Mouse (Mus musculus) ovary, postnatal 10 days (tissue): ENCODE data around the gene 1700001J03Rik.
A peak's percentile ranks its signal among the peaks of the same experiment; 100 is the strongest.
"Not testable (repeated sequence)": the region's sequence is repeated elsewhere in the genome, so short reads cannot be mapped to it uniquely, and the experiment has no call there.

Source experiments
- DNase-seq: peaks from one replicate; pipeline ENCODE4 v3.0.0; 2022; ENCODE audit warnings: low spot score

Gene 1700001J03Rik

DNA sequence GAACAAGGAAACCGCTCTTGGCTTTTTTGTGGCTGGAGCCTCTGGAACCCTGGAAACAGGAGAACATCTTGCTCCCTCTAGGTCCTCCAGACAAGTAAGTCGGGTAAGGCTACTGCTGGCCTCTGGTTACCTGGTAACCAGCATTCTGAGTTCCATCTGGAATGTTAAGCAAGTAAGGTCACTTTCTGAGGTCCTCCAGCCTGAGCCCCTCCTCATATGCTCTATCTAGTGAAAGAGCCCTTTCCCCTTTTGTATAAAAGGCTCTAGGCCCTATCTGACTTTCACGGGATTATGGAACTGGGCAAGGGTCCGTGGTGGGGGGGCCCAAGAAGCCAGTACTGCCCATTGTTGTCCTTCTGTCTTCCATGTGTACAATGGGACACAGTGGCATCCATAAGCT is at the start of gene 1700001J03Rik:
TSS of gene 1700001J03Rik (minus strand) at position 101 of the 400 bp plus-strand sequence.
- not testable (repeated sequence) for DNase-seq

DNA sequence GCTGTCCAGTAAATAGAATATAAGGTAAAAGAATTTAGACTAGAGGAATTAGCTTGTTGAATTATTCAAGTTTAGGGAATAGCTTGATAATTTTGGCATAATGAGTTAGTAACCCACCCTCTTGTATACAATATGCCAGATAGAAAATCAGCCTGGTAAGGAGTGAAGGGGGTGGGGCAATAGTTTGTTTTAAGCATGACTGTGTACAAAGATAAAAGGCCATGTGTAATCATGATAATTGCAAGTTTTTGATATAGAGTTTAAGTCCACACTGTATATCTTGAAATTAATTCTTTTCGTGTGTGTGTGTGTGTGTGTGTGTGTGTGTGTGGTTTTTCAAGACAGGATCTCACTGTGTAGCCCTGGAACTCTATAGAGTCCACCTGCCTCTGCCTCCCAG is 49.2 kb upstream of the 1700001J03Rik start:
- no peak for DNase-seq

DNA sequence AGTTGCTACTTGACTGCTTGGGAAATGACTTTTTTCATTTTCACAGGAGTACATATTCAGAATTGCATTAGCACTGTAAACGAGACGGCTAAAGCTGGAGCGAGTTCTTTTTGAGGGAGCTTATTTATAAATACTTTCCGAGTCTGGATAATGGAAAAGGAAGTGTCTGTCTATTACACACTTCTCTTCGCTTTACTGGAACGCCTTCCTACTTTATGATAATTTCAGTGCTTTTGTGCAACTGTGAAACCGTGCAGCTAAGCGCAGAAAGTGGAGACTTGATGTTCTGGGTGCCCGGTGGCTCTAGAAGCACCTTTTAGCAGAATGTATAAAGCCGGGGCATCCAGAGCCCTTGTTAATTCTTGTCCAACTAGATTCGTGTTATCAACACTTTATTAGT is 47.7 kb upstream of the 1700001J03Rik start:
- DNase-seq = no peak

DNA sequence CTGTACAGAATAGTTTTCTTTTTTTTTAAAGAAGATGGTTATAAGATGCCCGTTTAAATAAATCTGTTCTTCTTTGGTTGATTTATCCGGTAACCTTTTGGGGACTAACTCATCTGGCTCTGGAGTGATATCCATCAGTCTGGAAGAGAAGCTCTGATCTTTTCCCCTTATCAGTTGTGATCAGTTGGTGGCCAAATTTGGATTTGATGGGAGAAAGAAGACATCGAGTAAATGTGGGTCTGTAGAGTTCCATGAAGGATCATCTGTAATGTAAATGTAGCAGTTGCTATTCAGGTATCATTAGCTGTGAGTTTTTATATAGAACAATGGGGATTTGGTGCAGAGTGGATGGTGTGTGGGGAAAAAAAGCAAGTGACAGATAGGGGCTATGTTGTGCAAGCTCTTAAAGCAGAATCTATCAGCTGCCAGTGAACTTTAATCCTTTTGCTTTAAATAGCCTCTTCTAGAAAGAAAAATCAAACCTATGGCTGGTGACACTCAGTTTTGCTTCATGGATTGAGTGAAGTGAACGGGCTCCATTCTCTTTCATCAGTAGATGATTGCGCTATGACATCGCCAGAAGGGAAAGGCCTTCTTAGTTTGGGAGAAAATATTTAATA is 47.1 kb upstream of the 1700001J03Rik start:
- DNase-seq = no peak

DNA sequence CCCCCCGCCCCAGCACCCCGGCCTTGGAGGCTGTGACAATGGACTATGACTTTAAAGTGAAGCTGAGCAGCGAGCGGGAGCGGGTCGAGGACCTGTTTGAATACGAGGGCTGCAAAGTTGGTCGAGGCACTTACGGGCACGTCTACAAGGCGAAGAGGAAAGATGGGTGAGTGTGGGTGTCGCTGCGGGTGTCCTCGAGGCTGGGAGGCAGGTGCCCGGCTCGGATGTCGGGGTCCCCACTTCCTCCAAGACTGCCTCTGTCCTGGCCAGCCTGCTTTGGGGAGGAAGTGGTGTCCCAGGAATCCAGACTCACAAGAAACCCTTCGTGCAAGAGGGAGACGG is 46.5 kb upstream of the 1700001J03Rik start:
- DNase-seq = peak; percentile 22

DNA sequence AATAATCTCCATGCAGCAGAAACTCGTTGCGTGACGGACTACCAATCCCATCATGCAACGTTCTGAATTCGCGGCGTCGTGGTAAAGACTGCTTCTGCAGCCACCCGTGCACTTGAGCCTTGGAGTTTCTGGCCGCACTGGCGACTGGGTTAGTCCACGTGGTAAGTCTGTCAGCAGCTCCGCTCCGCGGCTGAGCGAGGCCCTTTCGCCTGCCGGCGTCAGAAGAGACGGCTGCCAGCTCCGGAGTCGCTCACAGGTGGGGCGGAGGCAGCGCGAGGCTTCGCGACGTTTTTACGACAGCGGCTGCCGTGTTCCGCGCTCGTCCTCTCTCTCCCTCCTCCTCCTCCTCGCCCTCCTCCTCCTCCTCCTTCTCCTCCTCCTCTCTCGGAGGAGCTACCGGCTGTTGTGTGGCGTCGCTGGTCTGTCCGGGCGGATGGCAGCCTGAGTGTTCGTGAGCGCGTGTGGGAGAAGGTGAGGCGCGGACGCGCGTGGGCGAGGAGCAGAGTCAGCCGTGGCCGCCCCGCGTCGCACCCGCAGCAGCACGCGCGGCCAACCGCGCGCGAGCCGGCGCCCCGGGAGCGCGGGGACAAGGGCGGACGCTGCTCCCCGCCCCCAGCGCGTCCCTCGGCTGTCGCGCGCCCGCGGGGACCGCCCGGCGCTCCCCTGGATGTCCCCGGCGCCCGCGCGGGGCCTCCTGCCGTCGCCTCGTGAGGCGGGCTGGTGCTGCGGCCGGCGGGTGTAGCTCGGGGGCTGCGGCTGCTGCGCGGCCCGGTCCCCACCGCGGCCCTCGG is 46.0 kb upstream of the 1700001J03Rik start, which contains the start of gene Cdk8:
TSS of gene Cdk8 (plus strand) at position 367 of the 791 bp plus-strand sequence.
- DNase-seq = peak; percentile 77

DNA sequence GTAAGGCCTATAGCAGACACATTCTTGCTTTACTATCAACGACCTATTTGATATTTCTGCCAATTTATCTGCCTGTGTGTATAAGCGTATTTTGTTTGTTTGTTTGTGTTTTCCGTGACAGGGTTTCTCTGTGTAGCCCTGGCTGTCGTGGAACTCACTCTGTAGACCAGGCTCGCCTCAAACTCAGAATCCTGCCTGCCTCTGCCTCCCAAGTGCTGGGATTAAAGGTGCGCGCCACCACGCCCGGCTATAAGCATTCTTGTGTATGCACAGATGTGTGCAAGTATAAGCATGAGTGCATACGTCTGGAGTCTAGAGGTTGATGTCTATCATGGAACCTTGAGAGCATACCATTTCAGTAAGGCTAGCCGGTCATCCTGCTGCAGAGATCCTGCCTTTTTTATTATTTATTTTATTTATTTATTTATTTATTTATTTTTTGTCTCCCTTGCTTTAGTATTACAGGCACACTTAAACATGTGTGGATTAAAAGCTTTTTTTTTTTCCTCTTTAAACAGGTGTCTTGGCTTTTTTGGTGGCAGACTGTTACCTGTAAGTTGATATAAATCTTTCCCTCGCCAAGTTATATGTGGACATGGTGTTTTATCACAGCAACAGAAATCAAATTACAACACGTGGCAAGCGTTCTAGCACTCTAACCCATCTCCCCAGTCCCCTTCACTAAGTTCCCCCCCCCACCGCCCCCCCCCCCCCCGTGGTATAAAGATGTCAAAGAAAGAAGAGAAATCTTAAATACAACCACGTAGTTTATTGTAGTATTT is 45.0 kb upstream of the 1700001J03Rik start:
- DNase-seq = no peak

DNA sequence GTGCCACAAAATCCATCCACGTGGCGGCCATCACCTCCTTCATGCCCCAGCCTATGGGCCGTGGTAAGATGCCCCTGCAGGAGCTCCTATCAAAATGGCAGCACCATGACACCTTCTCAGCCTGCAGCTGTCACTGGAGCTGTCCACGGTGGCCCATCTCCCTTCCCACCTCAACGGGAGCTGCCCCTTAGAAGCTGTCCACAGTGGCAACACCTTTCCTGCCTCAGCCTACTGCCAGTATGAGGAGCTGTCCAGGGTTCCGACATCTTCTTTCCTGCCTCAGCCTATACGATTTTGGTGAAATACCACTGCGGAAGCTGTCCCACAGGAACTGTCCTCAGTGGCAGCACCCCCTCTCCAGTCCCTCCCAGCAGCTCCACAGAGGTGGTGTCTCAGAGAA is 42.4 kb upstream of the 1700001J03Rik start:
- DNase-seq = no peak

DNA sequence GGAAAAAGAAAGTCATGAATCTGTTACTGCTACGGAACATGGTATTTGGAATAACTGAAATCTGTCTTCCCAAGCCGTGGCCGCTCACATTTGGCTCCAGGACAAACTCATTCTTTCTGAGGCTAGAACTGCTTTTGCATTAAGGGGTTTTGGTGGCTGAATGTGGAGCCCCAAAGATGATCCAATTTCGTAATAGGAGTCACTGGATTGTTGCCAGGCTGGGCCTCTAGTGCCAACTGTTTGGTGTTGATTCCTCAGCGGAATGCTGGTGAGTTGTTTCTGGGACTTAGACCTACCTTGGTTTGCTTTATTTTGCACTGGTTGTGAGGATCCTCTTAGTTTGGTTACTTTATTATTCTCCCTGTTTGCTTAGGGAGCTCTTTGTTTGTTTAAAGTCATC is 38.7 kb upstream of the 1700001J03Rik start:
- DNase-seq = no peak

DNA sequence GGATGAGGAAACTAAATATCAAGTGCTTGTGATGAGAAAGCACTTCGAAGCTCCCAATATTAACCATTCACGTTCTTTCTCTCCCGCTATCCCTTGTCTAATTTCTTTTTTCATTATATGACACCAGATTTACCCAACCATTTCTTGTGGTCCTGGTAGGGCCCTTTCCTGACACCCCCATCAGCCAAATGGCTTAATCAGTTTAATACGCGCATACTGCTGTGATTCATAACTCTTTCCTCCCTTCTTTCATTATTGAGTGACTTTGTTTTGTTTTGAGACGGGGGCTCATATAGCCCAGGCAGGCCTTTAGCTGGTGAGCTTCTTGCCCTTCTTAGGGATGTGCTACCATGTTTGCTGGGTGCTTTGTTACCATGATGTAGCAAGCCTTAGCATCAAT is 36.6 kb upstream of the 1700001J03Rik start:
- no peak for DNase-seq

DNA sequence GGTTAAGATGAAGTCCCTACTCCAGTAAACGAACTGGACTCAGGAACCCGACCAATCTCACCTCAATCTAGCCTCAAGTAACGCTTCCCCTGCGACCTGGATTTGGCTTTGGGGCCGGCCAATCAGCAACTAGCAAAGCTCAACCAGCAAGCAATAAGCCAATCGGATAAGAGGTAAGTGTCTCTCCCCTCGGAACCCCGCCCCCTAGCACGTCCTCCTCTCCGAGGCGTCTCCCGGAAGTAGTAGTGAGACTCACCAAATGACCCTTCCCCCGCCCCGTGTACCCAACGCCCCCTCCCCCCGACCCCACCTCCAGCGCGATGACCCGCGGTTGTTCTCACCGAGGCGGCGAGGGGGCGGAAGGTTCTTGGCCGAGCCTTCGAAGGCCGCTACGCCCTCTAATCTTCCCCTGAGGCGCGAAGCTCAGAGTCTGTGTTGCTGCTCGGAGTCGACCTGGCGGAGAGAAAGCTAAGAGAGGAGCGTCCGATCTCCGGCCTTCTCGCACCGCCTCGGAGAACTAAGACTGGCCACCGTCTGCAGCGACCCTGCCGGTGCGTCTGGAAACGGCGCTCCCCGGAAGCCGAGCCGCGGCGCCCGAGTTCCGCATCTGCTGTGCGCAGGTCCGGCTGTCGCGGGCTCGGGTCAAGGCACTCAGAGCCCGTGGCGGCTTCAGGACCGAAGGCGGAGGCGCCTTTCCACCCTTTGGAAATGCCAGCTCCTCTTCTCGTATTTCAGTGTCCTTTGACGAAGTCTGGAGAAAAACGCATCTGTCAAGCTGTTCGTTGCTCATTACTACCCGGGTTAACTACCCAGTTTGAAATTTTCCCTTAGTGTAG is 36.0 kb upstream of the 1700001J03Rik start, which contains the start of gene Rnf6:
TSS of gene Rnf6 (minus strand) at position 677 of the 836 bp plus-strand sequence.
- DNase-seq = peak; percentile 70

DNA sequence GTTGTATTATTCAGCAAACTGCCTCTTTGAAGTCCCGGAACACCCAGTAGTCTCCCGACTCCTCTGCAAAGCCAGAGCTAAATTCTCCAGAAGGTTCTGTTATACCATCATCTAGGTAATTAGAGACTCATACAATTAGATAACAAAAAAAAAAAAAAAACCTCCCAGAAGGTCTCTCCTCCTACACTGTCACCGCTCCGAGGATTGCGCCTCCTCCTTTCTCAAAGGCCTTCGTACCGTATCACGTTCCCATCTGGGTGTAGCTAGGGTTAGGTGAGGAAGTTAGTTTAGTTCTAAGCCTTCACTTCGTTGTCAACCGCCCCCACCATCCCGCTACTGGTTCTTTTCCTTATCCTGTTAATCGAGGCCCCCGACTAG is 35.4 kb upstream of the 1700001J03Rik start:
- DNase-seq = no peak

DNA sequence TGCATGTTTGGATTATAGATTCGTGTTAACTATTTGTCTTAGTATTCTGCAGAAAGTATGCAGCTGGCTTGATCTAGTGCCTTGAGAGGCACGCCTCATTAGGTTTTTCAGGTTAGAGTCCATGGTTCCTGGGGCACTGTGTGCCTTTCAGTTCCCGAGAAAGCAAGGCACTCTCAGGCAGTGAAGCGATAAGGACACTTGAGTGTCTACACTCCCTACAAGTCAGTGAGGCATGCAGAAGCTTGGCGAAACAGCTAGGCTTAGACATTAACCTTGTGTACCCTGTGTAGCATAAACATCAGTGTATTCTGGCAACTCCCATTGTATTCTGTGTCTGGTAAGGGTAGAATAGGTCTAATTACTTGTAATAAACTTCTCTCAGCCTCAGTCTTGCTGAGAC is 20.4 kb upstream of the 1700001J03Rik start:
- no peak for DNase-seq

DNA sequence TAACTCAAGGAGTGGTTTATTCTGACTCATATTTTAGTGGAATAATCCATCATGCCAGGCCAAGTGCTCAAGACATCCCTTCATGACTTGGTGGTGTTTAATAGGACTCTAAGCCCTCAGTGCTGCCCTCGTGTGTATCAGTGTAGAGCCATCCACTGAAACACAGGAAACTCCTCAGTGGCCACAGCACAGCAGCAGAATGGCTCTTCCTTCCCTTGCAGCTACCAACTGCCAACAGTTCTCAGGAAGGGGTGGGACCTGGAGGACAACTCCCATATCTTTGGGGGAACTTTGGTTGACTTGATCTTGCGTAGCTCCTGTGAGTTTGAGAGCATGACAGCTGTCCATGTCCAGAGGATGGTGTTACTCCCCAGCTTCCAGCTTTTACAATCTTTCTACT is 18.8 kb upstream of the 1700001J03Rik start:
- no peak for DNase-seq

DNA sequence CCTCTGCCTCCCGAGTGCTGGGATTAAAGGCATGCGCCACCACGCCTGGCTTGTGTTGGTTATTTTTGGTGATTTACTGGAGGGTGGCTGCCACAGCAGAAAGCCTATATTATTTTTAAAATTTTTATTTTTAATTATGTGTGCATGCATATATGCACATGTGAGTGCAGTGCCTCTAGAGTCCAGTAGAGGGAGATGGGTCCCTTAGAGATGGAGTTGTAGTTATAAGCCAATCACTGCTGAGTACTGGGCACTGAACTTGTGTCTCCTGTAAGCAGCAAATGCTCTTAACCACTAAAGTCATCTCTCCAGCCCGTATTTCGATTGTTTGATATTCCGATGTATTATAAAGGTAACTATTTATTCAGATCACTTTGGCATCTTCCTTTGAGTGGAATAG is 15.5 kb upstream of the 1700001J03Rik start:
- DNase-seq = no peak

DNA sequence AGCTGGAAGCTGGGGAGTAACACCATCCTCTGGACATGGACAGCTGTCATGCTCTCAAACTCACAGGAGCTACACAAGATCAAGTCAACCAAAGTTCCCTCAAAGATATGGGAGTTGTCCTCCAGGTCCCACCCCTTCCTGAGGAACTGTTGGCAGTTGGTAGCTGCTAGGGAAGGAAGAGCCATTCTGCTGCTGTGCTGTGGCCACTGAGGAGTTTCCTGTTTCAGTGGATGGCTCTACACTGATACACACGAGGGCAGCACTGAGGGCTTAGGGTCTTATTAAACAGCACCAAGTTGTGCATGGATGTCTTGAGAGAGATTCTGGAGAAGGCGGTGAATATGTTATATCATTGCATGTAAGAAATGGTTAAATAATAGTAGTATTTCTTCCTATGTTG is 14.4 kb upstream of the 1700001J03Rik start:
- DNase-seq = no peak

DNA sequence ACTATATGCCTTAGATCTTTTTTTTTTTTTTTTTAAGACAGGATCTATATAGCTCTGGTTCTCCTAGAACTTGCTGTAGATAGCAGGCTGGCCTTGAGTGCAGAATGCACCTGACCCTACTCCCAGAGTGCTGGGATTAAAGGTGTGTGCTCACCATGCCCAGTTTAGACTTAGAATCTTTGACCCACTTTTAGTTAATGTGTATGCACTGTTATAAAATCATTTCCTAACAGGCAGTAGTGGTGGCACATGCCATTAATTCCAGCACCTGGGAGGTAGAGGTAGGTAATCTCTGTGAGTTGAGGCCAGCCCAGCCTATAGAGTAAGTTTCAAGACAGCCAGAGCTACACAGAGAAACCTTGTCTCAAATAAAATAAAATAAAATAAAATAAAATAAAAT is 14.0 kb upstream of the 1700001J03Rik start:
- DNase-seq = no peak

DNA sequence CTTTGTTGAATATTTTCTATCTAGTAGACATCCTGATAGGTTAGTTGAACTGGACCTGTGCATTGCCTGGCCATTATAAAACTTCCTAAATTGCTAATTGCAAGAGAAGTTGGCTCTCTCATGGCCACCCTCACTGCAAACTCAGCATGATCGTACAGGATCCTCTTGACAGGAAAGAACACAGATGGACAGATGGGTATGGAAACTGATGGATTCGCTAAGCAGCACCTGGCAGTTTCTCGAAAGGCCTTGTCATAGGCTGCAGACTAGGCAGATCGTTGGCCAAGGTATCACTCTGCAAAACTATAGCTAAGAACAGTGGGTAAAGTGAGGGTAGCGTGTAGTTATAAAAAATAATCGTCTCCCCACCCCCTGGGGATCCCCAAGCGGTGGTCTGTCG is 8.3 kb upstream of the 1700001J03Rik start:
- DNase-seq = no peak

DNA sequence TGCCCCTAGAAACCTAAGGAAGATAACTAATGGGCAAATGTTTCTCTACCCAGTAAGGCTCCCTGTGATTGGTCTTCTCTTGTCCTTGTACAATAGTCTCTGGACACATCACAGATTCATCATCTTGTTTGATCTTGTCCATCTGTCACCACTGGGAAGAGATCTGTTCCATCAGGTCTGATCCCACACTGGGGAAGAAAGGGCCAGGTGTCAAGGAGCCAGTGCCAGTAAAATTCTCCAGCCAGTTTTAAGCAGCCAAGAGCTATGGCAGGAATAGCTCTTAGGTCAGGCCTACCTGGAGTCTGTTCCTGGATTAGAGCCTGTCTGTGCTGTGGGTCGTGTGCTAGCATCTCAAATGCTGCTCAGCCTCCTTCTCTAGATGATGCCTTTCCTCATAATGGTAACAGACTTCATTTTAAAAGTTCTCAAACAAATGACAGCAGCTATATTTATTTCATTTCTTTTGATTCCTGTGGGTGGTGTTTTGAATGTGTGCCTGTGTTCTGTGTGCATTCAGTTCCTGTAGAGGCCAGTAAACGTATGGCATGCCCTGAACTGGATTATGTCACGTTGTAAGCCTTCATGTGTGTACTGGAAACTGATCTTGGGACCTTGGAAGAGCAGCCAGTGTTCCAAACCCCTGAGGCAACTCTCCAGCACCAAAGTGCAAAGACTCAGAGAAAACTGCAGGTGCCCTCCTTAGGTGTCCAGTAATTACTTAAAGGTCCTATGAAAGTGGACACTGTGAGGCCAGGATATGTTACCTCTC is 5.6 kb upstream of the 1700001J03Rik start:
- DNase-seq = no peak

DNA sequence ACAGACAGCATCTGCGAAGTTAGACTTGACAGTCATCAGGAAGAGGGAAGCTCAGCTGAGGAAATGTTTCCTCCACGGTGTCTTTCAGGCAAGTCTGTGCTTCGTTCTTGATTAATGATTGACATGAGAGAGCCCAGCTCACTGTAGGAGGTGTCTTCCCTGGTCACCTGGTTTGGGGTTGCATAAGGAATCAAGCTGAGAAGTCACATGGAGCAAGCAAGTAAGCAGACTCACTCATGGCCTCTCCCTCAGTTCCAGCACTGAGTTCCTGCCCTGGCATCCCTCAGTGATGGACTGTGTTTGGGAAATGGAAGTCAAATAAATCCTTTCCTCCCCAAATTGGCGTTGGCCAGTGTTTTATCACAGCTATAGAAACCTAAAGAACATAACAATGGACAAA is 5.0 kb upstream of the 1700001J03Rik start:
- no peak for DNase-seq

DNA sequence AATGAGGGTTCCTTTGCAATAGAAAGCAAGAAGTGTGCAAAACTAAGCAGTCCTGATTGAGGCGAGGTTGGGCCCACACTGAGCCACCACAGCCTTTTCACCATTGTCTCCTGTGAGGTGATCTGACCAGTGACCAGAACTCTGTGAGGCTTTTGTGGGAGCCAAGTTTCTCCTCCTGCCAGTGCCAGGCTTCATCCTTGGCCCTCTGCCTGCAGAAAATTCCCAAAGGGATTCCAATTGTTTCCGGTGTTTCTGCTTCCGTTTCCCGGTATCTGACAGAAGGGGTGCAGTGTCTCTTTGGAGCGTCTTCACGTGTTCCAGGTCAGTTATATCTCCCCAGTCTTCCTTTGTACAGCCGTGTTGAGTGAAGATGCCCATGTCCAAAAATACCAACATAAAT is 3.6 kb upstream of the 1700001J03Rik start:
- DNase-seq = no peak
